Mouse (Mus musculus): ENCODE measurements at regions not wholly inside any gene's neighbourhood (a gene's known extent, or its start where the extent isn't known, plus 50 kb on each side); places are given as distances from the start of the nearest gene placed in this dataset.

DNA sequence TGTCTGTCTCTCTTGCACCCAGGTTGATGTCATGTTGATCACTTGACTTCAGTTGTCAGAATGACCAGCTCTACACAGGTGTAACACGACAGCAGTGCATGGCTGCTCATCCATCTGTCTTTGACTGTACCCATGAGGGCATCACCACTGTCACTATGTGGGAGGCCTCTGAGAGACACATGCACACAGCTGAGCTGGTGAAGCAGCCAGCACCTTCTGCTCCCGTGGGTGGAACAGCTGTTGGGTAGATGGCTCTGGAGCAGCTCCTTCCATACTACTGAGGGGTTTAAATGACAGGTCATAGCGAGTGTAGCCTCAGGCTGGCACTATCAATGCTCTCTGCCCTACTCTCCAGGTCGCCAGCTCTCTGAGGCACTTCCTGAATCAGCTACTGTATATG is 301.9 kb downstream of the Hs3st3b1 start:
- TF ChIP-seq GATA1 (IDR thresholded peaks at IDR 0.05; ENCODE audit: borderline replicate concordance, low read length) (no peak), CTCF (IDR thresholded peaks at IDR 0.05; ENCODE audit: low read depth, low read length) (no peak)

Data from G1E (cell line).